Mouse (Mus musculus) granulocyte monocyte progenitor cell, adult 5-6 weeks (primary cell): ENCODE results near the gene Orai2. TPM values are rescaled to one million over a fixed set of nuclear protein-coding genes. Genes with fewer than 3 reads are reported as not detected.
A peak's percentile ranks its signal among the peaks of the same experiment; 100 is the strongest.
"Not testable (repeated sequence)": the region's sequence is repeated elsewhere in the genome, so short reads cannot be mapped to it uniquely, and the experiment has no call there.

Source experiments
- ATAC-seq: replicated peaks from 2 replicates; pipeline ENCODE4 v1.8.0; 2016; ENCODE audit warnings: mild to moderate bottlenecking, moderate TSS enrichment, inconsistent platforms; ENCODE audit not compliant: poor library complexity, severe bottlenecking
- total RNA-seq, 2 experiments: library from RNA; stranded (forward) in 1 of 2; stranded (reverse) in 1 of 2; fragments of 200-712, 200-1000 nt in 1 of 2; fragments of >200 nt in 1 of 2; fragmentation: Nextera tagmentation in 1 of 2; gene quantifications; 2 replicates each; pipeline ENCODE4 v1.2.3; 2014 to 2017

The Orai2 gene
- total RNA-seq, 2 experiments from 2014 or later, result 26.6 to 38.2 TPM

DNA sequence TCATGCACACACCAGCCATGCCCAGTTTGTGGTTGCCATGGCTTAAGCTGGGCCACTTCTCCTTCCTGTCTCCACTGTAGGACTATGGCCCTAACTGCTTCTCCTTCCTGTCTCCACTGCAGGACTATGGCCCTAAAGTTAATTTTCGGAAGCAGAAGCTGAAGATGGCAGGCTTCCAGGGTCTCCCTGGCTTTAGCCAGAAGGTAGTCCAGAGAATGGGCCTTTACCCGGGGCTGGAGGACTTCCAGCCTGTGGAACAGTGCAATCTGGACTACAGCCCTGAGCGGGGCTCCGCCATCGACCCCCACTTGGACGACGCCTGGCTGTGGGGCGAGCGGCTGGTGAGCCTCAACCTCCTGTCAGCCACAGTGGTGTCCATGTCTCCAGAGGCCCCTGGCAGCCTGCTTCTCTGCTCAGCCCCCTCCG, 30.4 kb downstream of the Orai2 start:
- ATAC-seq, result peak; percentile 63

DNA sequence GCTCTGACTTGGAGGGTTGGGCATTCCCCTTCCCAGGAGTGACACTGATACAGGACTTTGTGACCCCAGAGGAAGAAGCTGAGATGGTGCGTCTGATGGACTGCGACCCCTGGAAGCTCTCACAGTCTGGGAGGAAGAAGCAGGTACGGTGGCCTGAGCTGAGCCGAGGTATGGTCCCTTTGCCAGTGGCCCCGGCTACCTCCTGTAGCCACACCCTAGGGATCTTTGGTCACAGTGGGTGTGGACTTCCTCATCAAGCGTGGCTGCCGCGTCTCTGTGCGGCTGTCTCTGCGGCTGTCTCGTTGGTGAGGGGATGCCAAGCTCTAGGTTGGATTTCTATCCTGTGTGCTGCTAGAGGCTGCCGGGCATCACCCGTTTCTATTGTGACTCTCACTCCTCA, 31.1 kb downstream of the Orai2 start:
- peak; percentile 37 for ATAC-seq

DNA sequence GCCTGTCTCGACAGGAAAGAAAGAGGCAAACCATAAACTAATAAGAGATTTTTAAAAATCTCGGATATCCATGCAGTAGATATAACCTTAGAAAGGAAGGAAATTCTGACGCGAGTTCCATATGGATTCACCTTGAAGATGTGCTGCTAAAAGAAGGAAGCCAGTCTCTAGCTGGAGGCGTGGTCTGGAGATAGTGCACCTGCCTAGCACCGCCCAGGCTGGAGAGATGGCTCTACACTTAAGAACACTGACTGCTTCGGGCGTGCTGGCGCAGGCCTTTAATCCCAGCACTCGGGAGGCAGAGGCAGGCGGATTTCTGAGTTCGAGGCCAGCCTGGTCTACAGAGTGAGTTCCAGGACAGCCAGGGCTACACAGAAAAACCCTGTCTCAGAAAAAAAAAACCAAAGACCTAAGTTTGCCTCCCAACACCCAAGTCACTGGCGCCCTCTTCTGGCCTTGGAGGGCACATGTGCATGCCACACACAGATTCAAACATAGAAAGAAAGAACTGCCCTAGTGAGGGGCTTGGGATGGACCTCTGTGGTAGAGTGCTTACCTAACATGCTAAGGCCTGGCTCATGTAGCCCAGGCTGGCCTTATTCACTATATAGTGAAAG, 32.7 kb downstream of the Orai2 start:
- ATAC-seq, result 0 out of 2 replicates have a peak, but pooled peaks have one; percentile 13

DNA sequence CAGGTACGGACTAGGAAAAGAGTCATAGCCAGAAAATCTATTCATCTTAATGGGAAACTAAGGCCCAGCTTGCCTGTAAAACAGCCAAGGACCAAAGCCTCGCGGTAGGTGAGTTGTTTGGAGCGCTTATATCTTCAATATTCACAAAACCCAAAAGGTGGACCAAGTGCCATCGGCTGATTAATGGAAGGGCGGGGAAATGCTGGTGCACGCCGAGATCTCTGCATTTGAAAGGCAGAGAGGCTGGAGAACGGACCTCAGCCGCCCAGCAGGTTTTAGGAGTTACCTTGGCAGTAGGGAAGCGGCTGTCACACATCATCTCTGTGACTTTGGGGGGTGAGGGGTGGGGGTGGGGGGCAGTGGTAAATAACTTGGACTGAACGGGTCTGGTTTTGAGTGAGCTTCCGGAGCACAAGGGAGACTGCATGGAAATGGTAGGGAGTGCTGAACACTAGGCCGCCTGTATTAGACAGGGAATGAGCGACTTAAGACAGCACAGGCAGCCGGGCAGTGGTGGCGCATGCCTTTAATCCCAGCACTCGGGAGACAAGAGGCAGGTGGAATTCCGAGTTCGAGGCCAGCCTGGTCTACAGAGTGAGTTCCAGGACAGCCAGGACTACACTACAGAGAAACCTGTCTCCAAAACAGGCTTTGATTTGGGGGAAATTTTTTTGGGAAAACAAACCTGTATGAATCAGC, 34.1 kb downstream of the Orai2 start:
- no peak for ATAC-seq

DNA sequence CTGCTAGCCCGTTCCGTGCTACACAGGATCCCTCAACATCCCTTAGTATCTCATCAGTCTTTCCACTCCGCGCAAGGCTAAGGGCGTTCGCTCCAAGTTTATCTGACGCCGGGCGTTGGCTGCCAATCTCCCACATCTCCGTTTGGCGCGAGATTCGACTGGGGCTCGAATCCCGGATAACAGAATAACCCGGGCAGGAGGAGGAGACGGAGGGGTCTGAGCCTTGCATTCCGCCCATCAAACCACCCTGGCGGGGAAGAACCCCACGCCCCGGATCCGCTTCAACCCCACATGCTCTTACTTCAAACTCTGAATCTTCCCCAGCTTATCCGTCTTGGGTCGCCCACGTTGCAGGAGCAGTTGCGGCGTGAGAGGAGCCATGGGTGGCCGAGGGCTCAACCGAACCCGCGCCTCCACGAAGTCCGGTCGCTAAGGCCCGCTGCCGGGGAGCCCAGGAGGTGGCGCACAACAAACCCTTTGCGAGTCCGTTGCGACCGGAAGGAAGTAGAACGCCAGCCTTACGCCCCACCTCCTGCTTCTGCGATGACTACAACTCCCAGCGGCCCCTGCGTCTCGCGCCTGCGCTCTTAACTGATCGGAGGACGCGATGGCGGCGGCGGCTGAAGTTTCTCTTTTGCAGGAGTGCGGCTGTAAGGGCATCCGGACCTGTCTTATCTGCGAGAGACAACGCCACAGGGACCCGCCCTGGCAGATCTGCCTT, 34.8 kb downstream of the Orai2 start, which contains the start of the genes Lrwd1 and Alkbh4:
Lrwd1 (minus strand) TSS at position 504 of the 721 bp plus-strand sequence.
Alkbh4 (plus strand) TSS at position 576 of the 721 bp plus-strand sequence.
- ATAC-seq, result peak; percentile 82

DNA sequence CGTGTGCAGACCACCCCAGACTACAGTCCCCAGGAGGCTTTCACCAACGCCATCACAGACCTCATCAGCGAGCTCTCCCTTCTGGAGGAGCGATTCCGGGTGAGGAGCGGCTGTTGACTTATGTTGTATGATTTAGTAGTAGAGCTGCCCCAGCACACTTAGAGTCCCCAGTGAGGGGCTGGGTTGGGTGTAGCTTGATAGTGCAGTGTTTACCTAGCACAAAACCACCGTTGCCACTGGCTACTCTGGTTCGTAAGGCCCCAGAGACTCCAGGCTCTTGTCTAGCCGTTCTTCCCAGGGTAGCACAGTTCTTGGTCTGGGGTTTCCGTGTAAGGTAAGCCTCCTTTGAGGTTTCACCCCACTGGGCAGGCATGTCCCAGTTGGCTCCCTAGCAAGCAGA, 48.3 kb downstream of the Orai2 start:
- no peak for ATAC-seq

DNA sequence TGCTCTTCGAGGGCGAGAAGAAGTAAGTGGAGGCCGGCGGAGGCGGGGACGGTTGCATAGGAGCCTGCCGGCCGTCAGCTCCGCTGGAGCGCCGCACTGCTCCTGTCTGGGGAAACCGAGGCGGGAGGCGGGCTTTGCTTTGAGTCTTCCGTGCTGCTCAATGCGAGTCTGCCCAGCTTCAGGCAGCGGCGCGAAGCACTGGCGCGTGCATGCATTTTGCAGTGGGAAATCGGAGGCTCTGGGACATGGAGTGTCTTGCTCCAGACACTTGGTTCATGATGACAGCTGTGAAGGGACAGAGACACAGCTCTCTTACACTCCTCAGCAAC, 53.8 kb downstream of the Orai2 start:
- ATAC-seq, result peak; percentile 38

DNA sequence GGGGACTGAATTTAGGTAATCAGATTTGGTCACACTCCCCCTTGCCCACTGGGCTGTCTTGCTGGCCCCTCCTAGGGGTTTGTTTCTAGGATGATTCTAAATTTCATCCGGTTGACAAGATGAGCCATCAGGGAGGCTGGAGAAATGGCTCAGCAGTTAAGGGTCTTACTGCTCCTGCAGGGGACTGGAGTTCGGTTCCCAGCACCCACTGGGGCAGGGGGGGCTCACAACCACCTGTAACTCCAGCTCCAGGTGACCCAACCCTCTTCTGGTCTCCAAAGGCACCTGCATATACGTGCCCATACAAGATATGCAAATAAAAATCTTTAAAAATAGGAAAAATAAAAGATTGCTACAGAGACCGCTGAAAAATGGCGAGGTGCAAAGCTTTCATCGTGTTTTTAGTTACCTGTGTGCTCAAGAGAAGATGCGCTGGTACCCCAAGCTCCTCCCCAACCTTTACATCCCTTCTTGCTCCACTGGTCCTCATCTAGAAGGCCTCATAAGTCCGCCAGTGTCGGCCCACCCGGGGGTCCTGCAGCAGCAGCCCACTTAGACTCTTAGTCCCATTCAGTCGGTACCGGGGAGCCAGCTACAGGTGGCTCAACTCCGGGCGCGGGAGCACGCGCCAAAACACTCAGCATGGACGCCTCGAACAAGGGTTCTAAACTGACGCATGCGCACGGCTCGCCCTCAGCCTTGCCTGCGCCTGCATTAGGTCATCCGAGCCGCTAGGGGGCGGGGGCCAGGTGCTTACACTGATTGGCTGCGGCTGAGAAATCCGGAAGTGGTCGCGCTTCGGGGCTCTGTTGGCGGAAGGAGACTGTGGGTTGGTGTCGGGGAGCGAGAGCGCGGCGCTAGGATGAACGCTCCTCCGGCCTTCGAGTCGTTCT, 54.4 kb downstream of the Orai2 start, which contains the start of gene Polr2j:
Polr2j (plus strand) TSS at position 741 of the 893 bp plus-strand sequence.
- ATAC-seq, result peak; percentile 96

DNA sequence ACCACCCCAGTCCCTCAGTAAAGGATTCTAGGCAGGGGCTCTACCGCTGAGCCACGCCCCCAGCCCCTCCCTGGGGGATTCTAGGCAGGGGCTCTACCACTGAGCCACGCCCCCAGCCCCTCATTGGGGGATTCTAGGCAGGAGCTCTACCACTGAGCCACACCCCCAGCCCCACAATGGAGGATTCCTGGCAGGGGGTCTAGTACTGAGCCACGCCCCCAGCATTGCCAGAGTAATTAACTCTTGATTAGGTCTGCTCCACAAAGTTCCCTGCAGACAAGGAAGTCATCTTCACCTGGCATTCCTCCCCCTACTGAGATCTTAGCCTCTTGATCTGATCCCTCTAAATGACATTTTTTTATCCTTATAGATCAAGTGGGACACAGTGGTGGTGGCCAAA, 57.0 kb downstream of the Orai2 start:
- not testable (repeated sequence) for ATAC-seq

DNA sequence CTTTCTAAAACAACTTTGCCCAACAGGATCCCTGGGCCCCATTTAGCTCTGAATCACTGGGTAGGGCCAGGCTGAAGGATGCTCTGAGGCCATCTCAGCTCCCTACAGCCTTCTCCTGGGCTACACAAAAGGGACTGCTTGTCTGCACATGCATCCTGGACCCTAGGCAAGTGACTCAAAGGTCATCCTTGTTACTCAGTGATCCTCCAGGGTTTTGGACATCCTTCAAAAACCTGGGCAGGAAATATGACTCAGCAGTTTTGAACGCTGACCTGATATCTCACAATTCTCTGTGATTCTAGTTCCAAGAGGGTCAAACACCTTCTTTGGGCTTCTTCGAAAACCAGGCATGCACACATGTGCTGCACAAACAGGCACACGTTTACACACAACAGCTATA, 61.5 kb downstream of the Orai2 start:
- no peak for ATAC-seq

DNA sequence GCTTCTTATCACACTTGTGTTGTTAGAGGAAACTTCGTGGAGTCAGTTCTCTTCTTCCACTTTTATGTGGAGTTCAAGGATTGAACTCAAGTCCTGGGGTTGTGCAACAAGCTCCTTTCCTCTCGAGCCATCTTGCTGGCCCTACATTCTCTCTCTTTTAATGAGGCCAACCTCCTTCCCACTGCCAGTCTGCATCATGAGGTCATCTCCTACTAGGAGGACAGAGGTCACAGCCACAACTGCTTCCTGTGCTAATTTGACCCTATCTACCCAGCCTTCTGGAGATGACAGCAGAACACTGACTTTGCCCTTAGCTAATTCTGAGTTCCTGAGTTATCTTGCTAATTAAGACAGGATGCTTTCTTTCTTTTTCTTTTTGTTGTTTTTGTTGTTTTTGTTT, 62.0 kb downstream of the Orai2 start:
- no peak for ATAC-seq

DNA sequence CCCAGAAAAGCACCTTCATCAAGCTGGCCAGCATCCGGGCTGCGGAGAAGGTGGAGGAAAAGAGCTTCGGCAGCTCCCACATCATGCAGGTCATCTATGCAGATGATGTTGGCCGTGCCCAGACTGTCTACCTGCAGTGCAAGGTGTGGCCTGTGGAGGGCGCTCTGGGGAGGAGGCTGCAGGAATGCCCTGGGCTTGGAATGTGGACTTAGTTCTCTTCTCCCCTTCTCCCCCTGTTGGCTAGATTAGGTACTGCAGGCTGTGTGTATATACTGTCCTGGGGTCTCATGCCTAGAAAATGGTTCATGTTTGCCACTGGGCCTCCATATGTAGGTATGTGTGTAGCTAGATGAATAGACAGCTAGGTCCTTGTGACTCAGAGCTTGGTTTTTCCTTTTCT, 66.0 kb downstream of the Orai2 start:
- ATAC-seq, result peak; percentile 35; the same call in 1 of the 2 replicates

DNA sequence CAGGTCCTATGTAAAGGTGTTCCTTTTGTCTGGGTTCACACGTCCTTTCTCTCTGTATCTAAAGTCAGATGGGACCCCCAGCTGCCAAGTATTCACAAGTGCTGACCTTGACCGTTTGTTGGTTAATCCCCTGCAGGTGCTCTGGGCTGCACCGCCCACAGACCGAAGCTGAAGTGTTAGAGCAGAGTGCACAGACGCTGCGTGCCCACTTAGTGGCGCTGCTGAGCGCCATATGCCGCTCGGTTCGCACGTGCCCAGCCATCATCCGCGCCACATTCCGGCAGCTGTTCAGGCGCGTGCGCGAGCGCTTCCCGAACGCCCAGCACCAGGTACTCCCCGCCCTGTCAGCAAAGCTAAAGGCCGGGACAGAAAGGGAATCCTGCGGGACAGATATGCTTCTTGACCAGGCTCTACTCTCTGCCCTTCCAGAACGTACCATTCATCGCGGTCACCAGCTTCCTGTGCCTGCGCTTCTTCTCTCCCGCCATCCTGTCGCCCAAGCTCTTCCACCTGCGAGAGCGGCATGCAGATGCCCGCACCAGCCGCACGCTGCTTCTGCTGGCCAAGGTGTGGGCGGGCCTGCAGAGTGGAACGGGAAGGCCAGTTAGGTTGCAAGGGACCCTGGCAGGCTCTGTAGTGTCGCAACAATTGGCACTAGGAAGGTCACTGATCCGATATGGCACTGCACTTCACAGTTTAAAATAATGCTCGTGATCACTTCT, 68.3 kb downstream of the Orai2 start:
- ATAC-seq, result peak; percentile 94

DNA sequence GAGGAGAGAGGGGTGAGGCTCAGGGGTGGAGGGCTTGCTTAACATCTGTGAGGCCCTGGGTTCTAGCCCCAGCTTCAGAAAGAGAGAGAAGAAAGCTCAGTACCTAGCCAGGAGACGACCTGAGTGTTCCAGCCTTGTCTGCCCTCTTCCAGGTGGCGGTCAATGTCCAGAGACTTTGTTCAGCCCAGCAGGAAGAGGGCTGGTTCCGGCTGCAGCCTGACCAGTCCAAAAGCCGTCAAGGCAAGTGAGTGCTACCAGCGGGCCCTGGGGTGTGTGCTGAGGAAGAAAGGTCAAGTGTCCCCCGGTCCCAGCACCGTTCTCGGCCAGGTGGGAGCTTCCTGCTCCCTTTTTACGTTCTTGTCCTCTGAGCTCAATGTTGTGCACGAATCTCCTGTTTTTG, 72.0 kb downstream of the Orai2 start:
- no peak for ATAC-seq

Other genes starting within 250 kb of the Orai2 start
- gene Ywhag, start 236.1 kb downstream of the Orai2 start, total RNA-seq (2014; fragmentation: Nextera tagmentation), result 97.2 and 120 TPM in 2 replicates
- gene Ywhag, start 236.1 kb downstream of the Orai2 start, total RNA-seq (2017), result 92.2 and 107 TPM in 2 replicates
- 1.8 and 5.0 TPM in 2 replicates for gene Ssc4d, start 196.2 kb downstream of the Orai2 start, total RNA-seq (2014; fragmentation: Nextera tagmentation)
- gene Ssc4d, start 196.2 kb downstream of the Orai2 start, total RNA-seq (2017), result 0.90 TPM in 1 of 2 replicates, not detected in the other
- not detected in 2 replicates for gene Zp3, start 190.6 kb downstream of the Orai2 start, total RNA-seq (2014; fragmentation: Nextera tagmentation)
- not detected in 2 replicates for gene Zp3, start 190.6 kb downstream of the Orai2 start, total RNA-seq (2017)
- gene Dtx2, start 175.9 kb downstream of the Orai2 start, total RNA-seq (2014; fragmentation: Nextera tagmentation), result 17.1 and 20.2 TPM in 2 replicates
- 6.4 and 8.1 TPM in 2 replicates for gene Dtx2, start 175.9 kb downstream of the Orai2 start, total RNA-seq (2017)
- not detected in 2 replicates for gene Upk3b, start 132.2 kb downstream of the Orai2 start, total RNA-seq (2014; fragmentation: Nextera tagmentation)
- 0.04 TPM in 1 of 2 replicates, not detected in the other for gene Upk3b, start 132.2 kb downstream of the Orai2 start, total RNA-seq (2017)
- 5.6 TPM in 1 of 2 replicates, not detected in the other for gene Upk3bl, start 116.2 kb downstream of the Orai2 start, total RNA-seq (2014; fragmentation: Nextera tagmentation)
- gene Upk3bl, start 116.2 kb downstream of the Orai2 start, total RNA-seq (2017), result 1.7 TPM in 1 of 2 replicates, not detected in the other
- 43.2 and 82.3 TPM in 2 replicates for gene Rasa4, start 86.8 kb downstream of the Orai2 start, total RNA-seq (2014; fragmentation: Nextera tagmentation)
- 24.8 and 25.0 TPM in 2 replicates for gene Rasa4, start 86.8 kb downstream of the Orai2 start, total RNA-seq (2017)
- gene Polr2j, start 54.1 kb downstream of the Orai2 start, total RNA-seq (2014; fragmentation: Nextera tagmentation), result 156 and 159 TPM in 2 replicates
- gene Polr2j, start 54.1 kb downstream of the Orai2 start, total RNA-seq (2017), result 125 and 128 TPM in 2 replicates
- gene Lrwd1, start 34.6 kb downstream of the Orai2 start, total RNA-seq (2014; fragmentation: Nextera tagmentation), result 31.5 and 33.0 TPM in 2 replicates
- 46.3 and 70.4 TPM in 2 replicates for gene Lrwd1, start 34.6 kb downstream of the Orai2 start, total RNA-seq (2017)
- gene Alkbh4, start 34.6 kb downstream of the Orai2 start, total RNA-seq (2014; fragmentation: Nextera tagmentation), result 13.7 and 18.2 TPM in 2 replicates
- gene Alkbh4, start 34.6 kb downstream of the Orai2 start, total RNA-seq (2017), result 5.3 and 11.9 TPM in 2 replicates
- 32.2 and 42.1 TPM in 2 replicates for gene Prkrip1, start 28.2 kb upstream of the Orai2 start, total RNA-seq (2014; fragmentation: Nextera tagmentation)
- gene Prkrip1, start 28.2 kb upstream of the Orai2 start, total RNA-seq (2017), result 45.2 and 89.4 TPM in 2 replicates
- 32.9 and 67.0 TPM in 2 replicates for gene Sh2b2, start 75.8 kb upstream of the Orai2 start, total RNA-seq (2014; fragmentation: Nextera tagmentation)
- gene Sh2b2, start 75.8 kb upstream of the Orai2 start, total RNA-seq (2017), result 10.9 and 13.9 TPM in 2 replicates